Mouse (Mus musculus): ENCODE results near the gene Ifna14.
"Not testable (repeated sequence)": the region's sequence is repeated elsewhere in the genome, so short reads cannot be mapped to it uniquely, and the experiment has no call there.

Ifna14 gene

DNA sequence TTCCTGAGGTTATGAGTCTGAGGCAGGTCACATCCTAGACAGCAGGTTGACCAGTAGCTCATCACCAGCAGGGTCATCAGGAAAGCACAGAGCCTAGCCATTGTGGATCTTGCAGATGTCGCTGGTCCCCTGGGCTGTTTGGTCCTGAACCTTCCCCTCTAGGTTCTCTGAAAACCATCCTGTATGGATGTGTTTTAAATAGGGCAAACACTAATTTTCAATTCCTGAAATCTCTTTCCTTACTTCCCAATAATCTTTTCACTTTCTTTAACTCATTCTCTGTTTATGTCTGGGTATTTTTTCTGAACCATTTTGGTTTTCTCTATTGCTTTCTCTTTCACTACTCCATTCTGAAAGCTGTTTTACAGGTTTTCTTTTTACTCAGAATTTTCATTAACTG lies at the start of gene Ifna14:
TSS of gene Ifna14 (minus strand) at position 101 of the 400 bp plus-strand sequence.
- DNase-seq (ENCODE audit: low spot score in 2 of 2) = no peak

DNA sequence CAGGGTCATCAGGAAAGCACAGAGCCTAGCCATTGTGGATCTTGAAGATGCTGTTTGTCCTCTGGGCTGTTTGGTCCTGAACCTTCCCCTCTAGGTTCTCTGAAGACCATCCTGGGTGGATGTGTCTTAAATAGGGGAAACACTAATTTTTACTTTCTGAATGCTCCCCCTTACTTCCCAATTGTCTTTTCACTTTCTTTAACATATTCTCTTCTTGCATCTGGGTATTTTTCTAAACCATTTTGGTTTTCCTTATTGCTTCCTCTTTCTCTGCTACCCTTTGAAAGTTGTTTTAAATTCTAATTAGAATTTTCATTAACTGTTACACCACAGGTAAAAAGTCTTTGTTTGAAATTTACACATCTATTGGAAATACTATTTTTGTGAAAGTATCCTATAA lies 31.7 kb upstream of the Ifna14 start, which contains the start of gene Ifna12:
TSS of gene Ifna12 (minus strand) at position 101 of the 400 bp plus-strand sequence.
- DNase-seq (ENCODE audit: low spot score in 2 of 2) = no peak

DNA sequence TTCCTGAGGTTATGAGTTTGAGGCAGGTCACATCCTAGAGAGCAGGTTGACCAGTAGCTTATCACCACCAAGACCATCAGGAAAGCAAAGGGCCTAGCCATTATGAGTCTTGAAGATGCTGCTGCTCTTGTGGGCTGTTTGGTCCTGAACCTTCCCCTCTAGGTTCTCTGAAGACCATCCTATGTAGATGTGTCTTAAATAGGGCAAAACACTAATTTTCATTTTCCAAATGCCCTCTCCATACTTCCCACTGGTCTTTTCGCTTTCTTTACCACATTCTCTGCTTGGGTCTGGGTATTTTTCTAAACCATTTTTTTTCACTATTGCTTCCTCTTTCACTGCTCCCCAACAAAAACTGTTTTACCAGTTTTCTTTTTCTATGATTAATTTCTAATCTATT lies 20.7 kb upstream of the Ifna14 start, which contains the start of gene Ifna9:
TSS of gene Ifna9 (minus strand) at position 101 of the 400 bp plus-strand sequence.
- no peak for DNase-seq (ENCODE audit: low spot score in 2 of 2)

DNA sequence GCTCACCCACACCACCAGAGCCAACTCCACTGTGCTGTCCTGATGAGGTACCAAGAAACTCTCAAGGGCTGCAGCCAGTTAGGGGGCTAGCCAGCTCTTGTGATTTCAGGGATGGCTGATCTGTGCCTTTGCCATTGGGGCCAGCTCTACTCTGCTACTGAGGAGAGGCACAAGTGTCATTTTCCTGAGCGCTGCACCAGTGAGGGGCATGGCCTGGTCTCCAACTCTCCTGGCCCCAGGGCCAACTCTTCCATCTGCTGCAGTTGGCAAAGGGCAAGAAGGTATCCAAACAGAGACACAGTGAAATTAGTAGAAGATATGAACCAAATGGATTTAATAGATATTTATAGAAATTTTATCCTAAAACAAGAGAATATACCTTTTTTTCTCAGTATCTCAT lies 9.8 kb downstream of the Ifna14 start:
- DNase-seq (ENCODE audit: low spot score in 2 of 2) = no peak

DNA sequence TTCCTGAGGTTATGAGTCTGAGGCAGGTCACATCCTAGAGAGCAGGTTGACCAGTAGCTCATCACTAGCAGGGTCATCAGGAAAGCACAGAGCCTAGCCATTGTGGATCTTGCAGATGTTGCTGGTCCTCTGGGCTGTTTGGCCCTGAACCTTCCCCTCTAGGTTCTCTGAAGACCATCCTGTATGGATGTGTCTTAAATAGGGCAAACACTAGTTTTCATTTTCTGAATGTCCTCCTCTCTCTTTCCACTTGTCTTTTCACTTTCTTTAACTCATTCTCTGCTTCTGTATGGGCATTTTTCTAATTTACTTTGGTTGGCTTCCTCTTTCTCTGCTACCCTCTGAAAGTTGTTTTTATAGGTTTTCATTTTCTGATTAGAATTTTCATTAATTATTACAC lies 13.5 kb downstream of the Ifna14 start, which contains the start of gene Ifna15:
TSS of gene Ifna15 (minus strand) at position 101 of the 400 bp plus-strand sequence.
- DNase-seq (ENCODE audit: low spot score in 2 of 2) = not testable (repeated sequence)

DNA sequence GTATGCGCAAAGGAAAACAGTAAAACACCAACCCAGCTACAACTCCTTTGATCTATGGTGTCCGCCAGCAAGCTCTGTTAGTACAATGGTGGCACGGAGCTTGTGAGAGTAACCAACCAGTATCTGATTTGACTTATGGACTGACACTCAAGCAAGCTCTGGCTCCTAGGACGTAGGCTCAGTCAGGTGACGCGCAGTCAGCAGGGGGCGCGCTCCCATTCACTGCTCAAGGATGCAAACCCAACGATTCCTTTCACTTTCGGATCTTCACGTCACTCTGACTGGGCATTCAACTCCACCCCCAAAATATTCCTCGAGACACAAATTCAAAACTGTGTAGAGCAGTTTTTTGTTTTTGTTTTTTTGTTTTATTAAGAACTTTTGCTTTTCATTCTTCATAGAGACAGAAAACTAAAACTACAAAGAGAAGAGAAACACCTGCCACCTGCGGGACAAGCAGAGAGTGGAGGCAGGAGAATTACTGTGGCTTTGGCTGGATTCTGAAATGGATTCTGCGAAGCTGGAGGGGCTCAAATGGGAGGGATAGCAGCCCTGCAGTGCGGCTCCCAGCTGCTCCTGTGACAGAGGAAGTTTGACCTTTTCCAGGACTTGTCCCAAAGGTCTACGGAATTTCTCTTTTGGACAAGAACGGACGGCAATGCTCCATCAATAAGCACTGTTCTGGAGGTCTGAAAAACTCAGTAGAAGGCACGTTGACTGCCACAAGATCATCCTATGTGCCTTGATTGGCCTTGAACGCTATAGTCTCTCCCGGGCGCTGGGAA lies 21.2 kb downstream of the Ifna14 start:
- DNase-seq (ENCODE audit: low spot score in 2 of 2) = peak; percentile 59 to 66

GRCm38 (mm10) chr4:88547986-88548385 lies 23.6 kb downstream of the Ifna14 start:
- no peak for DNase-seq (ENCODE audit: low spot score in 2 of 2)

DNA sequence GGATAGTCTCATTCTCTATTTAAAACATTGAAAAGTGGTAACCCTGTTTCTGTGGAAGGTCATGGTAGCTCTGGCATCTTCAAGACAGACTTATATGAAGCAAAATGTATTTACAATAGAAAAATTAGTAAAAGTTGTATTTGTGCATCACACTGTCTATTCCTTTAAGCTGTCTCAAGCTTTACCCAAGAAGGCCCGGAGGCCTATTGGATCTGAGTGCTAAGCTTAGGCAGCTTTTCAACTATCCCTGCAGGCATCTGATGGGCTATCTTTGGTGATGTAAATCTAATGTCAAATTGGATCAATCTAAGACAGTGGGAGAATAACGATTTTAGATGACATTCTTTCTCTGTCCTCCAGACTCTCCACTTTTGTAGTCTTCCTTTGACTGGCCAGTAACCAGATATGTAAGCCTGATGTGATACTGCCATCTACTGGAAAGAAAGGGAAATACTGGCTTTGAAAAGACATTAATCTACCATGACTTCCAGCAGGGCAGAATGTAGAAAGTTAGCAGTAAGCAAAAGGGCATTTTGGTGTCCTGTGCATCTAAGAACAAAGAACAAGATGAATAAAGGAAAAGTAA lies 27.9 kb downstream of the Ifna14 start:
- DNase-seq (ENCODE audit: low spot score in 2 of 2) = no peak

GRCm38 (mm10) chr4:88537328-88537727 lies 34.3 kb downstream of the Ifna14 start:
- no peak for DNase-seq (ENCODE audit: low spot score in 2 of 2)

DNA sequence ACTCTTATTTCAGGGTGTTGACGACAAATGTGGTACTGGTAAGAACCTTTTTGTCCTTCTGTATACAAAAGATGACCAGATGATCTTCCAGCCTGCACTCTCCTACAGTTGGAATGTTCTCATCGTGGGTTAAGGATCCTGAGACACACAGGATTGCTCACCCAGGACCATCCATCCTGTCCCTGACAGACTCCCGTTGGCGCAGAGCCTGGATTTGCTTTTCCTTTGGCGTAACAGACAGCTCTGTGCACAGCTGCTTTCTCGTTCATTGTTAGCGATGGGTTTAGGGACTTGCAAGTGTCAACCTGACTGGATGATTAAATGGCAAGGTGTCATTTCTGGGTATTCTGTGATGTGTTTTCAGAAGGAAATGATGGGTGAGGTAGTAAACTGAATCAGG lies 35.0 kb downstream of the Ifna14 start:
- DNase-seq (ENCODE audit: low spot score in 2 of 2) = no peak

GRCm38 (mm10) chr4:88535742-88536141 lies 35.9 kb downstream of the Ifna14 start:
- no peak for DNase-seq (ENCODE audit: low spot score in 2 of 2)

- DNase-seq (ENCODE audit: low spot score in 2 of 2) = no peak
These were observed 36.7 kb downstream of the Ifna14 start for GRCm38 (mm10) chr4:88534903-88535302.

- DNase-seq (ENCODE audit: low spot score in 2 of 2) = no peak
These were observed 38.1 kb downstream of the Ifna14 start for GRCm38 (mm10) chr4:88533499-88533898.

- DNase-seq (ENCODE audit: low spot score in 2 of 2) = no peak
These were observed 40.7 kb downstream of the Ifna14 start for GRCm38 (mm10) chr4:88530892-88531291.

GRCm38 (mm10) chr4:88530271-88530670 lies 41.3 kb downstream of the Ifna14 start:
- no peak for DNase-seq (ENCODE audit: low spot score in 2 of 2)

- no peak for DNase-seq (ENCODE audit: low spot score in 2 of 2)
These were observed 45.1 kb downstream of the Ifna14 start for GRCm38 (mm10) chr4:88526379-88527049.

- no peak for DNase-seq (ENCODE audit: low spot score in 2 of 2)
These were observed 46.2 kb downstream of the Ifna14 start for GRCm38 (mm10) chr4:88525393-88525792.

- DNase-seq (ENCODE audit: low spot score in 2 of 2) = no peak
These were observed 48.4 kb downstream of the Ifna14 start for GRCm38 (mm10) chr4:88523241-88523640.

- DNase-seq (ENCODE audit: low spot score in 2 of 2) = no peak
These were observed 48.9 kb downstream of the Ifna14 start, which contains the start of gene Ifnb1 for GRCm38 (mm10) chr4:88522674-88523073. Gene Ifnb1 (minus strand): TSS chr4:88522774.
